Mouse (Mus musculus): Measurements from ENCODE around the gene Gcm2. TPM values are rescaled to one million over a fixed set of nuclear protein-coding genes. Genes with fewer than 3 reads are reported as not detected.
A peak's percentile ranks its signal among the peaks of the same experiment; 100 is the strongest.

The Gcm2 gene
- polyA plus RNA-seq, 1 experiment from 2014 or later = 0.11 TPM

DNA sequence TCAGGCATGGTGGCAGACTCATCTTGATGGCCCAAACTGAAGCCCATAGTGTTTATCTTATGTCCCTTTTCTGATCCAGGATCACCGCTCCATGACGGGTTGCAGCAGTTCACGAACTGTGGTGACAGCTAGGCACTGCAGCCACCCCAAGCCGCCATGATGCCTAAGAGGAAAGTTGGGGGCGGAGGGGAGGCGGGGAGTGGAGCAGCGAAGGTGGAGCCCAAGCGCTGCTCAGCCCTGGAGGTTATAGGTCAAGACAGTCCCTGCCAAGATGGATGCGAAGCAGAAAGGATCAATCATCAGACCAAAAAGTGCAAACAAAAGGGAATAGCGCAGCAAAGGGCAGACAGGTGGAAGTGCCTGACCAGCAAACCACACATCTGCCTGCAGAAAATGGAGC is 19.6 kb downstream of the Gcm2 start:
- 0 out of 2 replicates have a peak overlapping the region, but pooled peaks have one; percentile 20 for H3K4me2 ChIP-seq (ENCODE audit: low read depth)
- DNase-seq (ENCODE audit: low spot score) = peak; percentile 18

DNA sequence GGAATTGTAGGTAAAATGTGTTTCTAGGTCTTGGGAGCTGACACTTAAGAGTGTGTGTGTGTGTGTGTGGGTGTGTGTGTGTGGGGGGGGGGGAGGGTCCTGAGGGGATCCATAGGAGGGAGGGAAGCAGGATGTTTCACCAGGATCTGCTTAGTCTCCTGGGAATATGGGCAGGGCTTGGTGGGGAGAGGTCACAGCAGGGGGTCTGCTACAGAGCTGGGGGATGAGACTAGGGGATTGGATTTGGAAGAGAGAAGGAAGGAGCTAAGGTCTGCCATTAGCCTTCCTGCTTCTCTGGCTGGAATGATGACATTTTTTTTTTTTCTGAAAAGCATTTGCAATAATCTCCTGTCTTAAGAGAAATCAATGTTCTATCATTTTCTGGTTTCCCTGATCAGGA is 22.1 kb downstream of the Gcm2 start:
- no peak for ATAC-seq (ENCODE audit: insufficient read depth, low FRiP score, low TSS enrichment)
- Histone ChIP-seq H3K27ac (ENCODE audit: low read depth, low read length) (no peak overlapping the region), H3K4me2 (ENCODE audit: low read depth) (no peak overlapping the region), H3K27me3 (ENCODE audit: control insufficient read depth, insufficient read depth, low read length) (no peaks in the 10 kb centered on the region), H3K4me1 (ENCODE audit: control insufficient read depth, insufficient read depth, low read length) (no peaks in the 10 kb centered on the region), H3K36me3 (ENCODE audit: control insufficient read depth, insufficient read depth, low read length) (no peaks in the 10 kb centered on the region), H3K9ac (ENCODE audit: low read length) (no peak overlapping the region), H3K9me3 (ENCODE audit: control insufficient read depth, low read length) (no peaks in the 10 kb centered on the region), H3K4me3 (ENCODE audit: low read depth, low read length) (no peak overlapping the region)
- DNase-seq (ENCODE audit: low spot score) = no peak

More for the DNA sequence above, 19.6 kb downstream of the Gcm2 start:
- H3K4me3 ChIP-seq (ENCODE audit: low read depth, low read length) = no peak overlapping the region
- no peaks in the 10 kb centered on the region for H3K4me1 ChIP-seq (ENCODE audit: control insufficient read depth, insufficient read depth, low read length)
- no peaks in the 10 kb centered on the region for H3K27me3 ChIP-seq (ENCODE audit: control insufficient read depth, insufficient read depth, low read length)
- no peaks in the 10 kb centered on the region for H3K36me3 ChIP-seq (ENCODE audit: control insufficient read depth, insufficient read depth, low read length)
- 34% methylated on average over 10 of the region's 10 CpGs for WGBS
- H3K9ac ChIP-seq (ENCODE audit: low read length) = no peak overlapping the region
- no peaks in the 10 kb centered on the region for H3K9me3 ChIP-seq (ENCODE audit: control insufficient read depth, low read length)
- no peak overlapping the region for H3K27ac ChIP-seq (ENCODE audit: low read depth, low read length)
- ATAC-seq (ENCODE audit: insufficient read depth, low FRiP score, low TSS enrichment) = no peak

DNA sequence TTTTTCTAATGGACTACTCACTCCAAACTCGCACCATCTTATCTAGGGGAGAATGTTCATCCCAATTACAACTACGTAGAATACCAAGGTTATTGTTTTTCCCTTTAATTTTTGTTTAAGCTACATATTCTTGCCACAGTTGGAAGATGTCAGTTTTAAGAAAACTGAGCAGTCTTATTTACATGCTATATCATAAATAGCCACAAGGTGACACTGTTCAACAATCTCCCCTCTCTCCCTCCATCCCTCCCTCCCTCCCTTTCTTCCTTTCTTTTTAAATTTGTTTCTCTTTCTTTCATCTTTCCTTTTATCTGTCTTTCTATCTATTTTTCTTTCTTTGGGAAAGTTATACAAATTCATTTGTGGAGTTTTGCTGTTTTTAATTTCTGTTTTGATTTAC is 25.7 kb downstream of the Gcm2 start:
- Histone ChIP-seq H3K27me3 (ENCODE audit: control insufficient read depth, insufficient read depth, low read length) (no peaks in the 10 kb centered on the region), H3K4me3 (ENCODE audit: low read depth, low read length) (no peak overlapping the region), H3K4me2 (ENCODE audit: low read depth) (no peak overlapping the region), H3K9me3 (ENCODE audit: control insufficient read depth, low read length) (no peaks in the 10 kb centered on the region), H3K9ac (ENCODE audit: low read length) (no peak overlapping the region), H3K27ac (ENCODE audit: low read depth, low read length) (no peak overlapping the region), H3K36me3 (ENCODE audit: control insufficient read depth, insufficient read depth, low read length) (no peaks in the 10 kb centered on the region), H3K4me1 (ENCODE audit: control insufficient read depth, insufficient read depth, low read length) (no peaks in the 10 kb centered on the region)
- WGBS = 14% methylated on average over 2 of the region's 2 CpGs
- DNase-seq (ENCODE audit: low spot score) (no peak), ATAC-seq (ENCODE audit: insufficient read depth, low FRiP score, low TSS enrichment) (no peak)

DNA sequence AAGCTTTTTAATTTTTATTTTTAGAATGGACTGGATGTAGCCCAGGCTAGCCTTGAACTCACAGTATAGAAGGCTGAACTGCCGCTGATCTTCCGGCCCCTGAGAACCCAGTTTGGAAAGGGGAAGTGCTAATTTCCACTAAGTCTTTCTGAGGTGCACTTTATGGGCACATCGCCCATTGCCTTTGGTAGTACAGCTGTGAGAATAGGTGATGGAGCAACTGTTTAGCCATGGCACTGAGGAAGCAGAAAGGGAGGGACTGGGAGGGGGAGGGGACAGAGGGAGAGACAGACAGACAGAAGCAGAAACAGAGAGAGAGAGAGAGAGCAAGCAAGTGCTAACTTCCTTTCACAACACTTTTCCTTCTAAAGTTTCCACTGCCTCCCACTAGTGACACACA is 26.3 kb downstream of the Gcm2 start:
- H3K4me1 ChIP-seq (ENCODE audit: control insufficient read depth, insufficient read depth, low read length) = no peaks in the 10 kb centered on the region
- no peak overlapping the region for H3K4me2 ChIP-seq (ENCODE audit: low read depth)
- no peak overlapping the region for H3K27ac ChIP-seq (ENCODE audit: low read depth, low read length)
- no peaks in the 10 kb centered on the region for H3K9me3 ChIP-seq (ENCODE audit: control insufficient read depth, low read length)
- ATAC-seq (ENCODE audit: insufficient read depth, low FRiP score, low TSS enrichment) (no peak), DNase-seq (ENCODE audit: low spot score) (no peak)
- no peaks in the 10 kb centered on the region for H3K36me3 ChIP-seq (ENCODE audit: control insufficient read depth, insufficient read depth, low read length)
- no peak overlapping the region for H3K9ac ChIP-seq (ENCODE audit: low read length)
- 82% methylated on average over 3 of the region's 3 CpGs for WGBS
- no peak overlapping the region for H3K4me3 ChIP-seq (ENCODE audit: low read depth, low read length)
- no peaks in the 10 kb centered on the region for H3K27me3 ChIP-seq (ENCODE audit: control insufficient read depth, insufficient read depth, low read length)

DNA sequence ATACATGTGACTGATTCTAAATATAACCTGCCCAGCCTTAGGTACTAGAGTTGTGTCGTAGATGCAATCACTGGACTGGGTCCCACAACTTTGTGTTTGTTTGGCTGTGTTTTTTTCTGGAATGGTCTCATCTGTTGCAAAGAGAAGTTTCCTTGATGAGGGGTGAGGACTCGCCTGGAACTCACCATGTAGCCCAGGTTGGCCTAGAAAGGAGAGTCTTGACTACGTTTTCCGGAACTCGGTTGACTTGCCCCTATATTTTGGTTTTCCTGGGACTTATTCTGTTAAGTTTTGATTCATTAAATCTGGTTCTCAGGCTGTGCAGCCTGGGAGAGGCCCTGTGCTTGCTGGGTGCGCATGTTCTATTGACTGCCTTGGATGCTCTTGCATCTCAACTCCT is 30.1 kb downstream of the Gcm2 start:
- no peaks in the 10 kb centered on the region for H3K9me3 ChIP-seq (ENCODE audit: control insufficient read depth, low read length)
- no peaks in the 10 kb centered on the region for H3K36me3 ChIP-seq (ENCODE audit: control insufficient read depth, insufficient read depth, low read length)
- H3K27me3 ChIP-seq (ENCODE audit: control insufficient read depth, insufficient read depth, low read length) = peaks cover 11% of the 10 kb centered on the region; the same call in 1 of the 2 replicates
- no peak overlapping the region for H3K4me2 ChIP-seq (ENCODE audit: low read depth)
- no peak overlapping the region for H3K4me3 ChIP-seq (ENCODE audit: low read depth, low read length)
- H3K4me1 ChIP-seq (ENCODE audit: control insufficient read depth, insufficient read depth, low read length) = no peaks in the 10 kb centered on the region; the same call in 1 of the 2 replicates
- ATAC-seq (ENCODE audit: insufficient read depth, low FRiP score, low TSS enrichment) = no peak
- no peak overlapping the region for H3K9ac ChIP-seq (ENCODE audit: low read length)
- no peak for DNase-seq (ENCODE audit: low spot score)
- no peak overlapping the region for H3K27ac ChIP-seq (ENCODE audit: low read depth, low read length)
- 91% methylated on average over 6 of the region's 6 CpGs for WGBS

DNA sequence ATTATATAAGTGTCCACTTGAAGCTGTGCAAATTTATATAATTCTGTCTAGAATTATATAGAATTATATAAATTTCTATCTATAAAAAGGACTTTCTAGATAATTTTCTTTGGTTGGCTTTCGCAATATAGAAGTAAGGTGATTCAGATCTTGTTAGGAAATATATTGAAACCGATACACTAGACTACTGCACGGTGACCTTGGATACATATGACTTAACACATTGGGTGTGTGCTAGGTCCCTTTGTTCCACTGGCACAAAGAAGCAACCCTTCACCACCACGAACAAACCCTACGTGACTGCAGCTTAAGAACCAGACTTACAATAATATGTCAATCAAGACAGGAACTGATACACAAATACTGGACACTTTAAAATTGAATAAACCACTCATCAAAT is 31.0 kb downstream of the Gcm2 start:
- Histone ChIP-seq H3K36me3 (ENCODE audit: control insufficient read depth, insufficient read depth, low read length) (no peaks in the 10 kb centered on the region), H3K4me1 (ENCODE audit: control insufficient read depth, insufficient read depth, low read length) (no peaks in the 10 kb centered on the region; the same call in 1 of the 2 replicates), H3K4me2 (ENCODE audit: low read depth) (no peak overlapping the region), H3K27ac (ENCODE audit: low read depth, low read length) (no peak overlapping the region), H3K4me3 (ENCODE audit: low read depth, low read length) (no peak overlapping the region), H3K27me3 (ENCODE audit: control insufficient read depth, insufficient read depth, low read length) (peaks cover 11% of the 10 kb centered on the region; the same call in 1 of the 2 replicates), H3K9me3 (ENCODE audit: control insufficient read depth, low read length) (no peaks in the 10 kb centered on the region), H3K9ac (ENCODE audit: low read length) (no peak overlapping the region)
- no peak for DNase-seq (ENCODE audit: low spot score)
- WGBS = 60% methylated on average over 5 of the region's 5 CpGs
- no peak for ATAC-seq (ENCODE audit: insufficient read depth, low FRiP score, low TSS enrichment)

DNA sequence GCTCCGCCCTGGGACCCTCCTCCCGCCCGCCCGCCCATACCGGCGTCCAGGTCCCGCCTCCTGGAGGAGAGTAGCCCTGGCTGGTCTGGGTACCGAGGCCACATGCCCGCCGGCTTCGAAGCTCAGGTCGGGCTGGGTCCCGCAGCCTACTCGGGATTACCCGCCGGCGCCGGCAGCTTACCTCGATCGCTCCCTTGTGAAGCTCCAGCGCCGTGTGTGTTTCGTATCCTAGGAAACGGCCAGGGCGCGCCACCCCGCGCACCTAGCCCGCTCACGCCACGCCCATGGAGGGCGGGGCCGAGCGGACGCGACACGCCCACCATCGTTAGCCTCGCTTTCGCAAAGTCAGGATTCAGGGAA is 31.4 kb downstream of the Gcm2 start, which contains the start of gene Mak:
TSS of gene Mak (minus strand) at position 286 of the 360 bp plus-strand sequence.
- under 1% methylated on average over 36 of the region's 40 CpGs for WGBS
- Histone ChIP-seq H3K9ac (ENCODE audit: low read length) (peak within 1 kb of the TSS; percentile 28; the same call in 1 of the 2 replicates), H3K27ac (ENCODE audit: low read depth, low read length) (no peak within 1 kb of the TSS)

DNA sequence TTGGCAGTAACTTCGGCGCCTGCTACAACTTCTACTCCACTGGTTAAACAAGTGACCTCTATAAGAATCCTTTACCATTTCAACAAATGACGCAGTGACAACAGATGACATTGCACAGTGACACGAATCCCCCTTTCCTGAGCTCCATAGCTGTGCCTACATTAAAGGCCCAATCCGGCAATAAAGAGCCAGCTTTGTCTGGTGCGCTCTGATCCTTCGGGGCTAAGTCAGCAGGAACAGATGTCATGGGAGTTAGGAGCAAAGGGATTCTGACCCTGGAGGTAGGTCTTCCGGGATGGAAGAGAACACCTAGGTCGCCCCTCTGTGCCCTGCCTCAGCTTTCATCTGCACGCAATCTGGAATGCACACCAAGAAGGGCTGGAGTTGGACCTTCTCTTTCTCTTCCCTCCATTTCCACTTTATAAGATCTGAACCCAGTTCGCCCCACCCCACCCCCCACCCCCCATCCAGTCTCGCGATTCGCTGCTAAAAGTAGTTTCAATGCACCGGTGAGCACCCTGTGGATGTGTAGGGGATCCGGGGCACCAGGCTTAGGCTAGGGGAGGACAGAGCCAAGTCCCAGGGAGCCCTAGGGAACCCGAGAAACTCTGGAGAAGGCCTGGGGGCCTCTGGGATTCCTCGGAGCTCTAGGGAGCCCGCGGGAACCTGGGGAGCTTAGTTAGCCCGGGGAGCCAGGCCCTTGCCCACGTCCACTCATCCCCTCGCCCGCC is 32.0 kb downstream of the Gcm2 start:
- DNase-seq (ENCODE audit: low spot score) (peak; percentile 14), ATAC-seq (ENCODE audit: insufficient read depth, low FRiP score, low TSS enrichment) (no peak; the same call in 1 of the 2 replicates)
- Histone ChIP-seq H3K4me2 (ENCODE audit: low read depth) (peak overlapping the region; percentile 59), H3K36me3 (ENCODE audit: control insufficient read depth, insufficient read depth, low read length) (no peaks in the 10 kb centered on the region), H3K27ac (ENCODE audit: low read depth, low read length) (no peak overlapping the region), H3K9me3 (ENCODE audit: control insufficient read depth, low read length) (no peaks in the 10 kb centered on the region), H3K4me1 (ENCODE audit: control insufficient read depth, insufficient read depth, low read length) (no peaks in the 10 kb centered on the region; the same call in 1 of the 2 replicates), H3K27me3 (ENCODE audit: control insufficient read depth, insufficient read depth, low read length) (peaks cover 11% of the 10 kb centered on the region; the same call in 1 of the 2 replicates), H3K9ac (ENCODE audit: low read length) (peak overlapping the region; percentile 28; the same call in 1 of the 2 replicates), H3K4me3 (ENCODE audit: low read depth, low read length) (peak overlapping the region; percentile 45)
- whole genome bisulfite sequencing = 7% methylated on average over 24 of the region's 24 CpGs

More for the DNA sequence above, 31.4 kb downstream of the Gcm2 start, which contains the start of gene Mak:
- no peaks in the 10 kb centered on the region for H3K36me3 ChIP-seq (ENCODE audit: control insufficient read depth, insufficient read depth, low read length)
- peak within 1 kb of the TSS; percentile 59 for H3K4me2 ChIP-seq (ENCODE audit: low read depth)
- H3K4me3 ChIP-seq (ENCODE audit: low read depth, low read length) = peak within 1 kb of the TSS; percentile 45
- DNase-seq (ENCODE audit: low spot score) = peak; percentile 86
- H3K9me3 ChIP-seq (ENCODE audit: control insufficient read depth, low read length) = no peaks in the 10 kb centered on the region
- peak; percentile 90 for ATAC-seq (ENCODE audit: insufficient read depth, low FRiP score, low TSS enrichment)
- H3K27me3 ChIP-seq (ENCODE audit: control insufficient read depth, insufficient read depth, low read length) = peaks cover 11% of the 10 kb centered on the region; the same call in 1 of the 2 replicates
- H3K4me1 ChIP-seq (ENCODE audit: control insufficient read depth, insufficient read depth, low read length) = no peaks in the 10 kb centered on the region; the same call in 1 of the 2 replicates

DNA sequence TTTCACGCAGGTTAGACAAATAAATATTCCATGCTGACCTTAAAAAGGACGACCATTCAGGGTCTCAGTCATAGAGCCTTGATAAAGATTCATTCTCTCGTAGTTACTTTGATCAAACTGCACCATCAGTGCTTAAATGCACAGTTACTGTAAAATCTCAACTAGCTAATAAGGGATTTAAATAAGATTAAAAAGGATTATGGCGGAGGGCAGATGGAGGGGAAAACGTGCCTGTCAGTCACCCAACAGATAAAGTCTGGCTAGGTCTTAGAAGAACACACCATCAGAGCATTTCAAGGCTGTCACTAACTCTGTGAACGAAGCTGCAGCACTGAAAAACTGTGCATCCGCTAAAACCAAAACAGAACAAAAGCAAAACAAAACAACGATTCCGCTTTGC is 32.9 kb downstream of the Gcm2 start:
- Histone ChIP-seq H3K27ac (ENCODE audit: low read depth, low read length) (no peak overlapping the region), H3K9me3 (ENCODE audit: control insufficient read depth, low read length) (no peaks in the 10 kb centered on the region), H3K9ac (ENCODE audit: low read length) (no peak overlapping the region), H3K4me2 (ENCODE audit: low read depth) (no peak overlapping the region), H3K36me3 (ENCODE audit: control insufficient read depth, insufficient read depth, low read length) (no peaks in the 10 kb centered on the region), H3K4me3 (ENCODE audit: low read depth, low read length) (no peak overlapping the region), H3K4me1 (ENCODE audit: control insufficient read depth, insufficient read depth, low read length) (no peaks in the 10 kb centered on the region; the same call in 1 of the 2 replicates), H3K27me3 (ENCODE audit: control insufficient read depth, insufficient read depth, low read length) (peaks cover 11% of the 10 kb centered on the region; the same call in 1 of the 2 replicates)
- no peak for DNase-seq (ENCODE audit: low spot score)
- no peak for ATAC-seq (ENCODE audit: insufficient read depth, low FRiP score, low TSS enrichment)
- WGBS = 81% methylated on average over 9 of the region's 9 CpGs
